Mouse (Mus musculus) brain, embryonic 14.5 days (tissue): ENCODE results near the gene Bag1. TPM values are rescaled to one million over a fixed set of nuclear protein-coding genes. Genes with fewer than 3 reads are reported as not detected.

Experiments used
- DNase-seq: peaks from one replicate; pipeline ENCODE4 v3.0.0-alpha.2; 2011; ENCODE audit warnings: low read depth
- CTCF ChIP-seq: fragments of 200-500 bp; IDR thresholded peaks from 2 replicates; pipeline ENCODE4 v1.5.1; 2012; ENCODE audit warnings: inconsistent platforms, mild to moderate bottlenecking, moderate library complexity, borderline replicate concordance; ENCODE audit not compliant: insufficient read depth, insufficient read length; ENCODE audit errors: extremely low read depth
- POLR2A ChIP-seq: fragments of 200-500 bp; IDR thresholded peaks from 2 replicates; pipeline ENCODE4 v1.6.1; 2012; ENCODE audit warnings: mild to moderate bottlenecking, inconsistent platforms, borderline replicate concordance; ENCODE audit not compliant: poor library complexity, insufficient read depth, insufficient read length, severe bottlenecking; ENCODE audit errors: extremely low read depth
- polyA plus RNA-seq: library from polyadenylated mRNA; depleted of rRNA; stranded (reverse); fragments of >200 nt; gene quantifications from 2 replicates; pipeline ENCODE4 v1.2.3, GENCODE M21; 2012; rRNA removed

The Bag1 gene
- polyA plus RNA-seq, 1 experiment: 117 TPM

DNA sequence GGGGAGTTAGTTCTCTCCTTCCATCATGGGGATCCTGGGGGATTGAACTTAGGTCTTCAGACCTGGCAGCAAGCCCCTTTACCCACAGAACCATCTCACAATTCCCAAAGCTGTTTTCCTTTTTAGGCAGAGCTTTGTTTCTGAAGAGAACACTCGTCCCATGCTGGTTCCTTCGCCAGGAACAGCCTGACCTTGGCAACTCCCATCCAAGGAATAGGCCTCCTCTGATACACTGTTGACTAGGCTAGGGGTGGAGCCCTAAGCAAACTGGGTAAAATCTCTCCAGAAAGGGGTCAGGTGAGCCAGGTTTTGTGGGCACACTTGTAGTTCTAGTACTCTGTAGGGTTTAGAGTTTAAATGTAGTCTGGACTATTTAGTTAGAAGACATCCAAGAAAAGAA is 48.8 kb downstream of the Bag1 start:
- TF ChIP-seq CTCF (no peak), POLR2A (no peak)
- no peak for DNase-seq

GRCm38 (mm10) chr4:40898476-40899044 is 49.5 kb downstream of the Bag1 start:
- TF ChIP-seq POLR2A (no peak), CTCF (no peak)
- no peak for DNase-seq

- TF ChIP-seq POLR2A: no peak
- no peak for DNase-seq
These were observed 52.4 kb downstream of the Bag1 start for GRCm38 (mm10) chr4:40895646-40896045.

DNA sequence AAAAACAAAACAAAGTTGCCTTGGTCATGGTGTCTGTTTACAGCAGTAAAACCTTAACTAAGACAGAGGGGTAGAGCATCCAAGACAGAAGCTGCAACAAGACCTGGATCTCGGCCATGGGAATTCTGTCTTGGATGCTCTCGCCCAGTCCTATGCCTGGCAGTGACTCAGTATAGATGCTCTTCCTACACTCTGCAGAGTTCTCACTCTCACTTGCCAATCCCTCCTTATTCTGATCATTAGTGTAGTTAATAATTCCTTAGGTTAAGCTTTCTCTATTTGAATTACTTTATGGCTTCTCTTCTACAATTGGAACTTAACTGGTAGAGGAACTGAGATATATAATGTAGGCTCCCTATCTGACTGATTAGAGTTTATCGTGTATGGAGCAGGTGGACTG is 53.0 kb downstream of the Bag1 start:
- TF ChIP-seq CTCF (no peak), POLR2A (no peak)
- no peak for DNase-seq

DNA sequence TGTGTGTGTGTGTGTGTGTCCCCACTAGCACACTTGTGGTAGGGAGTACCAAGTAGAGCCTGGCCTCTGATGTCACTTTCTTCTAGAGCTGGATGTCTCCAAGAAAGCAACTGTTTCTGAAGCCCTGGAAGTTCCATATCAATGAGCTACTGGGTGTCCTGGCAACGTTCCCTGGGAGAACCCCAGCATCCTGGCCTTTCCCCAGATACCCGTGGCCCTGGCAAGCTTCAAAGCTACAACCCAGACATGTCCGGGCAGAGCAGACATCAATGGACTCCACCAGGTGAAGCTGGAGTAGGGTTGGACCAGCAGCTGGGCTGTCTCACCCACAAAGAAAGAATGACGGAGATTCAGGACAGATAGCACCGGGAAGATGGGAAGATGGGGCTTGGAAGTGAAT is 56.9 kb downstream of the Bag1 start:
- TF ChIP-seq POLR2A (no peak), CTCF (no peak)

DNA sequence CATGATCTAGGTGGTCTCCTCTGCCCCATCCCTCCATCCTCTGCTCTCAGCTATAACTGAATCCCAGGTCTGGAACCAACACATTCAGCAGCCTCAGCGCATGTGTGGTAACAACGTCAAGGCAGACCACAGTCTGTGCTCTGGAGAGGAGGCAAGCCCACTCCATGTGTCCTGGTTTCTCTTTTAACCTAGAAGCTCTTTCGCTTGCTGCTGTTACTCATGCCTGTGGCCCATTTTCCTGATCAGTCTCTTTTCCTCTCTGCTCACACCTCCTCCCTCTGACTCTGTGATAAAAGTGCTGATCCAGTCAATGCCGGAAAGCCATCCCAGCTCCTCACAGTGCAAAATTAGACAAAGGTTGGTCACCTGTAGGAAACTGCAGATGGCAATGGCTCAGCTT is 58.1 kb downstream of the Bag1 start:
- no peak for DNase-seq

More for the DNA sequence above, 56.9 kb downstream of the Bag1 start:
- no peak for DNase-seq

DNA sequence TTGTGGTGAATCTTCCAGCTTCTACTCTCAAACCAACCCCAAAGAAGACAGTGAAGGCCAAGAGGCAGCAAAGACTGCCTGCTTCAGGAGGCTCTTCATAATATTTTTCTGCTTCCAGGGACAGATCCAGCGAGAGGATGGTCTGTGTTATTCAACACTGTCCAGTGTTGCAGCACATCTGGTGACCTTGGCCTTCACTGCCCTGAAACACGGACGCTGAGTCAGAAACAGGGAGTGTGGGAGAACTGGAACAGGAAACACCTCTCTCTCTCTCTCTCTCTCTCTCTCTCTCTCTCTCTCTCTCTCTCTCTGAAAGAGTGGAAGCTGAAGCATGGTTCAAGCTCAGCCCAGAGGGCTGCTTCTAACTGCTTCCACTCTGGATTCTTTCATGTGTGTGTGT is 58.8 kb downstream of the Bag1 start:
- no peak for DNase-seq
- TF ChIP-seq POLR2A (no peak), CTCF (no peak)

More for the DNA sequence above, 58.1 kb downstream of the Bag1 start:
- TF ChIP-seq POLR2A (no peak), CTCF (no peak)

DNA sequence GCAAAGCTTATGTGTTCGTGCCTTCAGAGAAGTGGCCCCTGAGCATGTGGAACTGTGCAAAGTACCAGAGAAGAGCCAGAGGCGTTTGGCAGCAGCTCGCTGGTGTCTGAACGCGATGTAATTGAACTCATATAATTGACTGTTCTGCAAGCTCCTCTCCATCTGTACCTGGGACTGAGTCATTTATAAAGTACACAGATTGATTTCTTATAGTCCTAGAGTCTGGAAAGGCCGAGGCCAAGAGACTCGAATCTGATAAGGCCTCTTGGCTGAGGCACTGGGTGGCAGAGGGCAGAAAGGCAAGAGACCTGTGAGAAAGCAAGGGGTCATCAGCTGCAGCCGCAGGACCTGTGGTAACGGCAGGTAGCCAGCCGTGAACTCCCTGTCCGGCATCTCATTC is 59.3 kb downstream of the Bag1 start:
- TF ChIP-seq POLR2A (no peak), CTCF (no peak)
- DNase-seq: no peak

Other genes with a start within 250 kb of the Bag1 start
- gene Aptx, start 245.1 kb downstream of the Bag1 start, polyA plus RNA-seq: 25.7 and 27.2 TPM in 2 replicates
- gene Dnaja1, start 226.1 kb downstream of the Bag1 start, polyA plus RNA-seq: 89.0 and 159 TPM in 2 replicates
- 67.7 and 80.6 TPM in 2 replicates for gene Smu1, start 190.4 kb downstream of the Bag1 start, polyA plus RNA-seq
- 6.9 and 9.2 TPM in 2 replicates for gene B4galt1, start 94.3 kb downstream of the Bag1 start, polyA plus RNA-seq
- gene Spink4, start 28.2 kb downstream of the Bag1 start, polyA plus RNA-seq: 0.59 and 0.68 TPM in 2 replicates
- gene Chmp5, start 113 bp upstream of the Bag1 start, polyA plus RNA-seq: 94.0 and 97.4 TPM in 2 replicates
- gene Nfx1, start 22.6 kb upstream of the Bag1 start, polyA plus RNA-seq: 107 and 111 TPM in 2 replicates
- not detected in 2 replicates for gene Aqp7, start 99.8 kb upstream of the Bag1 start, polyA plus RNA-seq
- gene Aqp3, start 149.9 kb upstream of the Bag1 start, polyA plus RNA-seq: 1.4 and 4.3 TPM in 2 replicates
- 51.5 and 57.4 TPM in 2 replicates for gene Nol6, start 176.2 kb upstream of the Bag1 start, polyA plus RNA-seq
- 139 and 175 TPM in 2 replicates for gene Ube2r2, start 187.4 kb upstream of the Bag1 start, polyA plus RNA-seq